Mouse (Mus musculus): Measurements from ENCODE around the gene Crybg2. TPM values are rescaled to one million over a fixed set of nuclear protein-coding genes. Genes with fewer than 3 reads are reported as not detected.

Crybg2 gene
- total RNA-seq, 2 experiments from 2014 or later = not detected

GRCm38 (mm10) chr4:134058166-134058715 is 2.4 kb upstream of the Crybg2 start:
- peak in 1 of 2 experiments; percentile 20 for DNase-seq

- DNase-seq = no peak
Observed at GRCm38 (mm10) chr4:134058908-134059307, 1.7 kb upstream of the Crybg2 start.

GRCm38 (mm10) chr4:134061166-134061830 is 683 bp downstream of the Crybg2 start:
- DNase-seq = no peak

GRCm38 (mm10) chr4:134061944-134062446 is 1.4 kb downstream of the Crybg2 start:
- DNase-seq = no peak

- DNase-seq = no peak
Observed at GRCm38 (mm10) chr4:134062561-134062960, 1.9 kb downstream of the Crybg2 start.

GRCm38 (mm10) chr4:134065431-134066004 is 4.9 kb downstream of the Crybg2 start:
- no peak for DNase-seq

- DNase-seq = no peak
Observed at GRCm38 (mm10) chr4:134067383-134067782, 6.8 kb downstream of the Crybg2 start.

- DNase-seq = no peak
Observed at GRCm38 (mm10) chr4:134067833-134068544, 7.4 kb downstream of the Crybg2 start.

GRCm38 (mm10) chr4:134068793-134069580 is 8.4 kb downstream of the Crybg2 start:
- no peak for DNase-seq

GRCm38 (mm10) chr4:134078694-134079093 is 18.1 kb downstream of the Crybg2 start:
- peak in 1 of 2 experiments; percentile 54 for DNase-seq

- no peak for DNase-seq
Observed at GRCm38 (mm10) chr4:134080674-134081073, 20.1 kb downstream of the Crybg2 start.

GRCm38 (mm10) chr4:134081730-134082386 is 21.2 kb downstream of the Crybg2 start:
- DNase-seq = peak; percentile 67 to 74

- DNase-seq = no peak
Observed at GRCm38 (mm10) chr4:134082460-134082859, 21.8 kb downstream of the Crybg2 start.

- no peak for DNase-seq
Observed at GRCm38 (mm10) chr4:134084999-134085398, 24.4 kb downstream of the Crybg2 start.

GRCm38 (mm10) chr4:134087412-134087811 is 26.8 kb downstream of the Crybg2 start:
- DNase-seq = peak; percentile 36 to 51

GRCm38 (mm10) chr4:134089029-134089428 is 28.4 kb downstream of the Crybg2 start:
- no peak for DNase-seq

GRCm38 (mm10) chr4:134090521-134091224 is 30.1 kb downstream of the Crybg2 start:
- DNase-seq = no peak

GRCm38 (mm10) chr4:134091225-134091529 is 30.6 kb downstream of the Crybg2 start:
- DNase-seq = no peak

- peak; percentile 65 to 84 for DNase-seq
Observed at GRCm38 (mm10) chr4:134092382-134093288, 32.0 kb downstream of the Crybg2 start.

Measured in adrenal gland, postnatal 36 days (tissue).